Mouse (Mus musculus): ENCODE results near the gene Gli3. TPM values are rescaled to one million over a fixed set of nuclear protein-coding genes. Genes with fewer than 3 reads are reported as not detected.

The Gli3 gene
- total RNA-seq, 2 experiments from 2014 or later, result 8.3 to 8.6 TPM

GRCm38 (mm10) chr13:15556646-15557098 lies 93.6 kb downstream of the Gli3 start:
- peak in 1 of 2 experiments; percentile 13 for DNase-seq

GRCm38 (mm10) chr13:15561441-15561840 lies 98.4 kb downstream of the Gli3 start:
- no peak for DNase-seq

GRCm38 (mm10) chr13:15570908-15571568 lies 108.0 kb downstream of the Gli3 start:
- no peak for DNase-seq

GRCm38 (mm10) chr13:15577133-15577917 lies 114.3 kb downstream of the Gli3 start:
- no peak for DNase-seq

- DNase-seq, result no peak
These were observed 117.4 kb downstream of the Gli3 start for GRCm38 (mm10) chr13:15580458-15580857.

- DNase-seq, result no peak
These were observed 122.9 kb downstream of the Gli3 start for GRCm38 (mm10) chr13:15585941-15586340.

GRCm38 (mm10) chr13:15588278-15589272 lies 125.5 kb downstream of the Gli3 start:
- DNase-seq, result peak in 1 of 2 experiments; percentile 11

- no peak for DNase-seq
These were observed 127.4 kb downstream of the Gli3 start for GRCm38 (mm10) chr13:15590326-15590933.

- no peak for DNase-seq
These were observed 133.6 kb downstream of the Gli3 start for GRCm38 (mm10) chr13:15596667-15597066.

- DNase-seq, result no peak
These were observed 136.7 kb downstream of the Gli3 start for GRCm38 (mm10) chr13:15599741-15600140.

- DNase-seq, result no peak
These were observed 139.1 kb downstream of the Gli3 start for GRCm38 (mm10) chr13:15602161-15602560.

GRCm38 (mm10) chr13:15602677-15603221 lies 139.7 kb downstream of the Gli3 start:
- DNase-seq, result no peak

- no peak for DNase-seq
These were observed 141.0 kb downstream of the Gli3 start for GRCm38 (mm10) chr13:15604074-15604473.

- no peak for DNase-seq
These were observed 154.4 kb downstream of the Gli3 start for GRCm38 (mm10) chr13:15617423-15617822.

- DNase-seq, result no peak
These were observed 155.1 kb downstream of the Gli3 start for GRCm38 (mm10) chr13:15618051-15618692.

- DNase-seq, result no peak
These were observed 158.0 kb downstream of the Gli3 start for GRCm38 (mm10) chr13:15621009-15621408.

- DNase-seq, result no peak
These were observed 161.7 kb downstream of the Gli3 start for GRCm38 (mm10) chr13:15624490-15625353.

GRCm38 (mm10) chr13:15641548-15641947 lies 178.5 kb downstream of the Gli3 start:
- DNase-seq, result no peak

GRCm38 (mm10) chr13:15660502-15660901 lies 197.5 kb downstream of the Gli3 start:
- DNase-seq, result no peak

GRCm38 (mm10) chr13:15662375-15662774 lies 199.3 kb downstream of the Gli3 start:
- DNase-seq, result no peak

Measured in adrenal gland, postnatal 36 days (tissue).